Comparison of ENCODE assay signal across 30 mouse cellular contexts in the genomic region with DNA sequence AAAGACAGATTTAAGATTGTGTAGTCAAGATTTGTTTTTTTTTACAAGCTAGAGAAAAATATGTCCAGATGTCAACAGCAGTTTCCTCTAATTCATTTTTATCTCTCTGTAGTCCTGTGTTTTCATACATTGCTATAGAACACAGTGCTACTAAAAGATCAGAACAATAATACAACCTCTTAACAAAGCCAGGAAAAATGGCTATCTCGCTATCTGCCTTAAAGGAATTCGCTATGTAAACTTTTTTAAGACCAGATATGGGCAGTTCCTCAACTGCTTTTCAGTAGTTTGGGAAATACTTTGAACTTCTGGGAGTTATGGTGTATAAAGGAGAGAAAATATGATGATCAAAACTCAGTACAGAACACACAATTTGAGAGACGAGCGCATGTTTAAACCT. TPM values are rescaled to one million over a fixed set of nuclear protein-coding genes. Genes with fewer than 3 reads are reported as not detected.
"Had no signal": no experiment of that assay in that cellular context is flagged by ENCODE, and none has a peak within 500 bp of the region (broad histone marks: within the 10 kb centered on the region; RNA-seq: fewer than 3 reads in every experiment).

No protein-coding gene starts in this region.

- H3K4me3 ChIP-seq: left cerebral cortex, adult 2 months; limb, embryonic 10.5 days; limb, embryonic 12.5 days; limb, embryonic 13.5 days; limb, embryonic 15.5 days; liver, embryonic 12.5 days; liver, embryonic 13.5 days; liver, embryonic 15.5 days; lung, embryonic 15.5 days; megakaryocyte, embryonic 14.5 days; midbrain, embryonic 10.5 days; midbrain, embryonic 12.5 days; midbrain, embryonic 13.5 days; midbrain, embryonic 15.5 days; myocyte; neural tube, embryonic 12.5 days; neural tube, embryonic 13.5 days had no signal

- H3K27me3 ChIP-seq: liver, embryonic 13.5 days; liver, embryonic 15.5 days; lung, embryonic 15.5 days; neural tube, embryonic 12.5 days; neural tube, embryonic 13.5 days had no signal

- H3K9ac ChIP-seq: limb, embryonic 12.5 days; limb, embryonic 13.5 days; limb, embryonic 15.5 days; liver, embryonic 12.5 days; liver, embryonic 13.5 days; liver, embryonic 14.5 days; liver, embryonic 15.5 days; lung, embryonic 14.5 days; lung, embryonic 15.5 days; midbrain, embryonic 12.5 days; midbrain, embryonic 13.5 days; midbrain, embryonic 15.5 days; neural tube, embryonic 12.5 days; neural tube, embryonic 13.5 days had no signal

- H3K27ac ChIP-seq: left cerebral cortex, adult 2 months; limb, embryonic 10.5 days; limb, embryonic 12.5 days; limb, embryonic 13.5 days; limb, embryonic 15.5 days; liver, embryonic 12.5 days; liver, embryonic 13.5 days; liver, embryonic 14.5 days; liver, embryonic 15.5 days; macrophage; midbrain, embryonic 10.5 days; midbrain, embryonic 12.5 days; midbrain, embryonic 13.5 days; midbrain, embryonic 15.5 days; neural tube, embryonic 12.5 days; neural tube, embryonic 13.5 days had no signal

- H3K4me1 ChIP-seq: limb, embryonic 10.5 days; limb, embryonic 12.5 days; limb, embryonic 13.5 days; limb, embryonic 15.5 days; liver, embryonic 12.5 days; liver, embryonic 13.5 days; liver, embryonic 15.5 days; lung, embryonic 15.5 days; neural tube, embryonic 12.5 days had no signal

- DNase-seq: left cerebral cortex, postnatal 4 days; liver; liver, embryonic 13.5 days; lung, adult 18-20 months; lung, adult 2 months; lung, embryonic 14.5 days; lung, postnatal 10 days; lung, postnatal 36 days; lung, postnatal 4 days; midbrain, embryonic 14.5 days had no signal

- H3K9me3 ChIP-seq: limb, embryonic 10.5 days; limb, embryonic 12.5 days; limb, embryonic 13.5 days; limb, embryonic 15.5 days; liver, embryonic 12.5 days; liver, embryonic 13.5 days; liver, embryonic 15.5 days; lung, embryonic 15.5 days; megakaryocyte, embryonic 14.5 days; midbrain, embryonic 10.5 days; midbrain, embryonic 12.5 days; midbrain, embryonic 13.5 days; midbrain, embryonic 15.5 days; neural tube, embryonic 12.5 days; neural tube, embryonic 13.5 days had no signal

- ATAC-seq: liver, embryonic 12.5 days; midbrain, embryonic 13.5 days; midbrain, embryonic 15.5 days; midbrain, embryonic 16.5 days had no signal

- H3K36me3 ChIP-seq: limb, embryonic 10.5 days; limb, embryonic 12.5 days; limb, embryonic 13.5 days; limb, embryonic 15.5 days; liver, embryonic 12.5 days; liver, embryonic 13.5 days; liver, embryonic 15.5 days; lung, embryonic 15.5 days; midbrain, embryonic 10.5 days; midbrain, embryonic 12.5 days; midbrain, embryonic 13.5 days; midbrain, embryonic 15.5 days; neural tube, embryonic 12.5 days; neural tube, embryonic 13.5 days had no signal

- H3K4me2 ChIP-seq: limb, embryonic 12.5 days; limb, embryonic 13.5 days; limb, embryonic 15.5 days; liver, embryonic 12.5 days; liver, embryonic 13.5 days; liver, embryonic 15.5 days; lung, embryonic 14.5 days; lung, embryonic 15.5 days; midbrain, embryonic 11.5 days; midbrain, embryonic 12.5 days; midbrain, embryonic 13.5 days; midbrain, embryonic 15.5 days; neural tube, embryonic 12.5 days; neural tube, embryonic 13.5 days had no signal

RNA-seq across cellular contexts. Expression of a gene that starts 40.0 kb away (rescaled TPM):
- polyA plus RNA-seq: myocyte had no signal
